Mouse (Mus musculus): ENCODE results near the gene Neu2.

Neu2 gene

GRCm38 (mm10) chr1:87541614-87542013, 31.9 kb downstream of the Neu2 start:
- DNase-seq = peak; percentile 30

GRCm38 (mm10) chr1:87551008-87551407, 41.3 kb downstream of the Neu2 start:
- DNase-seq = no peak

GRCm38 (mm10) chr1:87553586-87553985, 43.9 kb downstream of the Neu2 start:
- DNase-seq = no peak

GRCm38 (mm10) chr1:87562967-87563366, 53.3 kb downstream of the Neu2 start:
- no peak for DNase-seq

- DNase-seq = no peak
Observed at GRCm38 (mm10) chr1:87565760-87566159, 56.1 kb downstream of the Neu2 start.

- peak; percentile 53 for DNase-seq
Observed at GRCm38 (mm10) chr1:87568398-87568797, 58.7 kb downstream of the Neu2 start.

GRCm38 (mm10) chr1:87573261-87573660, 63.6 kb downstream of the Neu2 start:
- no peak for DNase-seq

GRCm38 (mm10) chr1:87573800-87574215, 64.1 kb downstream of the Neu2 start, which contains the start of gene Ngef:
Ngef (minus strand) TSS chr1:87573870.
- no peak for DNase-seq

GRCm38 (mm10) chr1:87574353-87574752, 64.7 kb downstream of the Neu2 start:
- DNase-seq = no peak

- DNase-seq = no peak
Observed at GRCm38 (mm10) chr1:87574785-87575184, 65.1 kb downstream of the Neu2 start.

GRCm38 (mm10) chr1:87578965-87579364, 69.3 kb downstream of the Neu2 start:
- DNase-seq = no peak

GRCm38 (mm10) chr1:87580824-87581223, 71.1 kb downstream of the Neu2 start:
- no peak for DNase-seq

- DNase-seq = no peak
Observed at GRCm38 (mm10) chr1:87589162-87589561, 79.5 kb downstream of the Neu2 start.

- DNase-seq = no peak
Observed at GRCm38 (mm10) chr1:87589980-87590379, 80.3 kb downstream of the Neu2 start.

- DNase-seq = no peak
Observed at GRCm38 (mm10) chr1:87594261-87594660, 84.6 kb downstream of the Neu2 start.

GRCm38 (mm10) chr1:87594671-87595070, 85.0 kb downstream of the Neu2 start:
- DNase-seq = no peak

GRCm38 (mm10) chr1:87600533-87600932, 90.8 kb downstream of the Neu2 start:
- DNase-seq = no peak

GRCm38 (mm10) chr1:87601801-87602200, 92.1 kb downstream of the Neu2 start:
- DNase-seq = no peak

GRCm38 (mm10) chr1:87603389-87603788, 93.7 kb downstream of the Neu2 start:
- DNase-seq = no peak

GRCm38 (mm10) chr1:87605296-87605695, 95.6 kb downstream of the Neu2 start:
- no peak for DNase-seq

- peak; percentile 70 for DNase-seq
Observed at GRCm38 (mm10) chr1:87607385-87608091, 97.8 kb downstream of the Neu2 start.

GRCm38 (mm10) chr1:87608416-87609046, 98.8 kb downstream of the Neu2 start:
- peak; percentile 87 for DNase-seq

- DNase-seq = no peak
Observed at GRCm38 (mm10) chr1:87614576-87615295, 105.0 kb downstream of the Neu2 start.

- peak; percentile 75 for DNase-seq
Observed at GRCm38 (mm10) chr1:87620211-87620668, 110.6 kb downstream of the Neu2 start, which contains the start of gene Inpp5d. Inpp5d (plus strand) TSS chr1:87620312.

All from thymus, postnatal 14 days (tissue).